Comparison of ENCODE assay signal across 30 mouse cellular contexts in genomic region chr17:65351836-65352235, GRCm38 (mm10).
DNase-seq lines count a peak whose midpoint lies in the region; ATAC-seq lines count a peak whose summit lies in the region.
"Had no signal": no experiment of that assay in that cellular context is flagged by ENCODE, and none has a peak within 500 bp of the region (broad histone marks: within the 10 kb centered on the region; RNA-seq: fewer than 3 reads in every experiment).

No protein-coding gene starts in this region.

- DNase-seq in frontal cortex, adult 2 months (ENCODE audit: extremely low spot score in 1 of 2, low spot score in 1 of 2), result peak; percentile 34 to 58
- DNase-seq in frontal cortex, postnatal 14 days (ENCODE audit: low spot score in 2 of 2), result no peak
- DNase-seq in brain, adult 2 months (ENCODE audit: low read depth, low spot score), result peak; percentile 71
- DNase-seq in left cerebral cortex, postnatal 36 days (ENCODE audit: low spot score in 2 of 2), result peak; percentile 46 to 70
- DNase-seq in right cerebral cortex, postnatal 36 days (ENCODE audit: low spot score in 2 of 2), result peak; percentile 16 to 65
- DNase-seq in adrenal gland, adult 2 months, result no peak
- DNase-seq: adrenal gland, postnatal 10 days; cerebellum, adult 11 months; cerebellum, adult 9-11 months; gastrocnemius, adult 2 months; gastrocnemius, postnatal 36 days; heart, adult 18-20 months; heart, postnatal 36 days; kidney, adult 8-10 months; kidney, postnatal 4 days; liver, postnatal 0 days; lung, postnatal 36 days had no signal

- H3K9me3 ChIP-seq in liver, embryonic 12.5 days (replicated peaks), result peaks cover 7% of the 10 kb centered on the region
- H3K9me3 ChIP-seq: embryonic facial prominence, embryonic 13.5 days; forebrain, embryonic 10.5 days; hindbrain, embryonic 12.5 days had no signal

- no peak overlapping the region for H3K27ac ChIP-seq in liver, embryonic 12.5 days
- H3K27ac ChIP-seq: embryonic facial prominence, embryonic 13.5 days; forebrain, embryonic 10.5 days; gastrocnemius, adult 2 months; hindbrain, embryonic 12.5 days; kidney, postnatal 0 days; limb, embryonic 13.5 days had no signal

- no peak overlapping the region for H3K4me2 ChIP-seq in liver, embryonic 12.5 days
- H3K4me2 ChIP-seq: embryonic facial prominence, embryonic 13.5 days; heart, embryonic 11.5 days; hindbrain, embryonic 12.5 days; limb, embryonic 13.5 days; liver, embryonic 11.5 days; midbrain, embryonic 11.5 days had no signal

- WGBS in liver, embryonic 12.5 days (ENCODE audit: insufficient replicate concordance), result 71% methylated on average over 8 of the region's 8 CpGs

- no peak overlapping the region for H3K4me3 ChIP-seq in liver, embryonic 12.5 days
- H3K4me3 ChIP-seq: embryonic facial prominence, embryonic 13.5 days; forebrain, embryonic 10.5 days; gastrocnemius, adult 2 months; hindbrain, embryonic 12.5 days; limb, embryonic 13.5 days had no signal

- H3K4me1 ChIP-seq in liver, embryonic 12.5 days, result no peaks in the 10 kb centered on the region
- H3K4me1 ChIP-seq: embryonic facial prominence, embryonic 13.5 days; forebrain, embryonic 10.5 days; hindbrain, embryonic 12.5 days; limb, embryonic 13.5 days had no signal

- H3K9ac ChIP-seq in liver, embryonic 12.5 days, result no peak overlapping the region
- H3K9ac ChIP-seq: embryonic facial prominence, embryonic 13.5 days; hindbrain, embryonic 12.5 days; limb, embryonic 13.5 days; liver, postnatal 0 days had no signal

- ATAC-seq in liver, embryonic 12.5 days, result no peak
- ATAC-seq: forebrain, embryonic 16.5 days; intestine, embryonic 16.5 days; liver, postnatal 0 days; midbrain, embryonic 16.5 days had no signal

- no peaks in the 10 kb centered on the region for H3K27me3 ChIP-seq in liver, embryonic 12.5 days (replicated peaks)
- H3K27me3 ChIP-seq: embryonic facial prominence, embryonic 13.5 days; hindbrain, embryonic 12.5 days; limb, embryonic 13.5 days had no signal

- no peaks in the 10 kb centered on the region for H3K36me3 ChIP-seq in liver, embryonic 12.5 days
- H3K36me3 ChIP-seq: embryonic facial prominence, embryonic 13.5 days; forebrain, embryonic 10.5 days; G1E; hindbrain, embryonic 12.5 days; limb, embryonic 13.5 days had no signal

- intact Hi-C loops in left cerebral cortex, postnatal 36 days (cut with DNase I), result no loop called here

Comparison
In these comparisons a context has a peak if more than half of its experiments do, and no peak if none do; other contexts are left out.
1. DNase-seq: peak in frontal cortex, adult 2 months (2 of 2), brain, adult 2 months (single experiment), left cerebral cortex, postnatal 36 days (2 of 2) and right cerebral cortex, postnatal 36 days (2 of 2); none in frontal cortex, postnatal 14 days (0 of 2) and adrenal gland, adult 2 months (single experiment).